Mouse (Mus musculus) erythroblast, embryonic 14.5 days (primary cell): ENCODE measurements around the gene Nphs1. TPM values are rescaled to one million over a fixed set of nuclear protein-coding genes. Genes with fewer than 3 reads are reported as not detected.

Experiments used
- H3K27me3 ChIP-seq: 2 replicates; pipeline ENCODE4 v1.6.1; 2012; ENCODE audit warnings: inconsistent platforms; ENCODE audit not compliant: control insufficient read depth
- H3K36me3 ChIP-seq: 2 replicates; pipeline ENCODE4 v1.6.1; 2012; ENCODE audit warnings: mild to moderate bottlenecking, inconsistent platforms; ENCODE audit not compliant: control insufficient read depth
- H3K4me1 ChIP-seq: 2 replicates; pipeline ENCODE4 v1.6.1; 2012; ENCODE audit warnings: inconsistent platforms; ENCODE audit not compliant: control insufficient read depth
- H3K4me3 ChIP-seq: replicated peaks from 2 replicates; pipeline ENCODE3; 2012; ENCODE audit warnings: moderate library complexity, mild to moderate bottlenecking, inconsistent platforms
- H3K9me3 ChIP-seq: 2 replicates; pipeline ENCODE4 v1.6.1; 2012; ENCODE audit warnings: low read length, inconsistent platforms, mixed read lengths; ENCODE audit not compliant: control insufficient read depth
- GATA1 ChIP-seq: IDR thresholded peaks from 2 replicates; pipeline ENCODE4 v1.6.1; 2012; ENCODE audit warnings: low read length, inconsistent platforms, mixed read lengths
- TAL1 ChIP-seq: IDR thresholded peaks from 3 replicates; pipeline ENCODE4 v1.6.1; 2012; ENCODE audit warnings: low read length, inconsistent platforms, mixed read lengths
- polyA plus RNA-seq: library from polyadenylated mRNA; stranded (reverse); fragments of >175 nt; gene quantifications from 2 replicates; pipeline ENCODE4 v1.2.3, GENCODE M21; 2012

Gene Nphs1
- polyA plus RNA-seq, 1 experiment: not detected

DNA sequence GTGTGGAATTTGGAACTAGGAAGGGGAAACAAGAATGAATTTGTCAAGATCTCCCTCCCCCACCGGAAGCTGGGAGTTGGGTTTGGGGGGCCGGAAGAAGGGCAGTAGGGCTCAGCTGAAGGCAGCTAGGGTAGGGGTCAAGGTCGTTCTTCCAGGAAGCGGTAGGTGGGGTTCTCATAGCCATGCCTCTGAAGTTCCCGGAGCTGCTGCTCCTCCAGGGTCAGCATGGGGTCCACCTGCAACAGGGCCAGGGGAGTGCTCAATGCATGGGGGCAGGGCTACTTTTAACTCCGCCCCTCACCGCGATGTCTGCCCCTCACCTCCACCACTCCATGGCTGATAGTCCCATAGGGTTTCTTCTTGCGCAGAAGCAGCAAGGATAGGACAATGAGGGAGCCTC lies 23.0 kb upstream of the Nphs1 start:
- no peaks in the 10 kb centered on the region for H3K4me1 ChIP-seq
- peaks cover 21% of the 10 kb centered on the region for H3K27me3 ChIP-seq
- no peak overlapping the region for H3K4me3 ChIP-seq
- H3K36me3 ChIP-seq: no peaks in the 10 kb centered on the region
- H3K9me3 ChIP-seq: no peaks in the 10 kb centered on the region
- TF ChIP-seq GATA1 (no peak), TAL1 (no peak)

DNA sequence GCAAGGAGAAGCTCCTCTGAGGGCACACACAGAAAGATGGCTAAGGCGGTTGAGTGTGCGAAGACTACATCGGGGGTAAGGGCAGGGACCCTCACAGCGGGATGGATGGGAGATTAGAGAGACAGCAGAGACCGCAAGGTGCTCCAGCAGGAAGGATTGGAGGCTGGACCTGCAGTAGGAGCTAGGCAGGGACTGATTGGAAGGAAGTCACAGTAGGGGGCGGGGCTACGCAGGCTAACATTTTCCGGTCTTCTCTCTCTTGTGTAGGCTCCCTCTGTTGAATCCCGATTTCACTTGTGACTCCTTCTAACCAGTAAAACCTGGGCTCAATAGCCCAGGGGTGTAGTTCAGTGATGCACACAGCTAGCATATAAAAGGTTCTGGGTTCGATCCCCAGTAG lies 21.2 kb upstream of the Nphs1 start:
- Histone ChIP-seq H3K36me3 (no peaks in the 10 kb centered on the region), H3K27me3 (peaks cover 21% of the 10 kb centered on the region), H3K9me3 (no peaks in the 10 kb centered on the region), H3K4me3 (no peak overlapping the region), H3K4me1 (no peaks in the 10 kb centered on the region)
- TF ChIP-seq GATA1 (no peak), TAL1 (no peak)

- H3K4me3 ChIP-seq: no peak overlapping the region
- no peak for TF ChIP-seq GATA1
- no peak for TF ChIP-seq TAL1
- no peaks in the 10 kb centered on the region for H3K36me3 ChIP-seq
- H3K4me1 ChIP-seq: peaks cover 4% of the 10 kb centered on the region; the same call in 1 of the 2 replicates
- H3K27me3 ChIP-seq: peaks cover 42% of the 10 kb centered on the region
- H3K9me3 ChIP-seq: no peaks in the 10 kb centered on the region
These were observed 18.4 kb upstream of the Nphs1 start for GRCm38 (mm10) chr7:30439734-30440133.

- TF ChIP-seq GATA1 (no peak), TAL1 (no peak)
- Histone ChIP-seq H3K27me3 (peaks cover 47% of the 10 kb centered on the region), H3K36me3 (no peaks in the 10 kb centered on the region), H3K4me1 (peaks cover 12% of the 10 kb centered on the region), H3K4me3 (no peak overlapping the region), H3K9me3 (no peaks in the 10 kb centered on the region)
These were observed 17.4 kb upstream of the Nphs1 start for GRCm38 (mm10) chr7:30440697-30441096.

DNA sequence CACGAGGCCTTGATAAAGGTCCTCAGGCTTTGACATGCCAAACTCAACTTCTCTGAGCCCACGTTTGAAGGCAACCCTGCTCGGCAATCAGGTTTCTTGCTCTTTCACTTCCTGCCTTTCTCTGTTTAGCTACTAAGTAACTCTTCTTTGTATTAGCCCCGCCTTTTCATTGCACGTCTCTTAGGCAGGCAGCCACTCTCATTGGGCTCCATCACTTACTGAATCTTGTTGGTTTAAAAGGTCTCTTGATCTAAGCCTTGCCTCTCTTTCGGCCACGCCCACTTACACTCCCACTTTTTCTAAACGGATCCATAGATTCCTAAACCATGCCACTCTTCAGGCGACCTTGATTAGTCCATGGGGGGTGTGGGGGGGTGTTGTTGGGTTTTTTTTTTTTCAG lies 14.4 kb upstream of the Nphs1 start:
- H3K36me3 ChIP-seq: no peaks in the 10 kb centered on the region
- TF ChIP-seq GATA1: no peak
- peaks cover 12% of the 10 kb centered on the region for H3K4me1 ChIP-seq
- H3K4me3 ChIP-seq: no peak overlapping the region
- peaks cover 47% of the 10 kb centered on the region for H3K27me3 ChIP-seq
- peaks cover 11% of the 10 kb centered on the region for H3K9me3 ChIP-seq

GRCm38 (mm10) chr7:30444154-30444970 lies 13.8 kb upstream of the Nphs1 start:
- peaks cover 11% of the 10 kb centered on the region for H3K9me3 ChIP-seq
- H3K4me1 ChIP-seq: peaks cover 12% of the 10 kb centered on the region
- no peaks in the 10 kb centered on the region for H3K36me3 ChIP-seq
- H3K4me3 ChIP-seq: peak overlapping the region; percentile 52
- H3K27me3 ChIP-seq: peaks cover 45% of the 10 kb centered on the region
- TF ChIP-seq GATA1: no peak

GRCm38 (mm10) chr7:30444971-30445751 lies 13.0 kb upstream of the Nphs1 start, which contains the start of gene Aplp1:
Gene Aplp1 (minus strand): TSS chr7:30445535.
- TF ChIP-seq TAL1: no peak
- TF ChIP-seq GATA1: no peak
- no peaks in the 10 kb centered on the region for H3K36me3 ChIP-seq
- H3K4me1 ChIP-seq: peaks cover 12% of the 10 kb centered on the region
- H3K27me3 ChIP-seq: peaks cover 42% of the 10 kb centered on the region
- H3K9me3 ChIP-seq: peaks cover 11% of the 10 kb centered on the region
- peak within 1 kb of the TSS; percentile 52 for H3K4me3 ChIP-seq

- Histone ChIP-seq H3K4me3 (no peak overlapping the region), H3K27me3 (peaks cover 47% of the 10 kb centered on the region), H3K9me3 (peaks cover 11% of the 10 kb centered on the region), H3K36me3 (no peaks in the 10 kb centered on the region), H3K4me1 (peaks cover 16% of the 10 kb centered on the region)
- TF ChIP-seq GATA1 (no peak), TAL1 (no peak)
These were observed 7.9 kb upstream of the Nphs1 start for GRCm38 (mm10) chr7:30450241-30450640.

DNA sequence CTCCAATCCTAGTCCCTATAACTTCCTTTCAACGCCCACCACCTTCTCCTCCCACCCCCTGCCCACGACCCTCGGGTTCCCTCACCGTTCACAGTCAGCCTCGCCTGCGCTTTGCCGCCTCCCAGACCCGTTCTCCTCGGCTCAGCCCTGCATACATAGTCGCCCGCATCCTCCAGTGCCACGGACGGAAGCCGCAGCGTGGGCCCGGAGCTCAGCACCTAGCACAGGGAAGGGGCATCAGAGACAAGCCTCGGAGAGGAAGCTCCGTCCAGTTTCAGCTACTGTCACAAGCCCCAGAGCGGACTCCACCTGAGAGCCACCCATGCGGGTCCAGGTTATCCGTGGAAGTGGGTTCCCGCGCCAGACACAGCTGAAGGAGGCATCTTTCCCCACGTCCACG lies 4.8 kb upstream of the Nphs1 start:
- peaks cover 63% of the 10 kb centered on the region for H3K27me3 ChIP-seq

GRCm38 (mm10) chr7:30453766-30454165 lies 4.3 kb upstream of the Nphs1 start:
- Histone ChIP-seq H3K27me3 (peaks cover 67% of the 10 kb centered on the region), H3K4me3 (no peak overlapping the region), H3K4me1 (peaks cover 12% of the 10 kb centered on the region), H3K36me3 (no peaks in the 10 kb centered on the region), H3K9me3 (no peaks in the 10 kb centered on the region)
- TF ChIP-seq GATA1: no peak
- no peak for TF ChIP-seq TAL1

More for the DNA sequence above, 4.8 kb upstream of the Nphs1 start:
- no peaks in the 10 kb centered on the region for H3K9me3 ChIP-seq
- no peaks in the 10 kb centered on the region for H3K36me3 ChIP-seq
- no peak overlapping the region for H3K4me3 ChIP-seq
- TF ChIP-seq TAL1: no peak
- no peak for TF ChIP-seq GATA1
- peaks cover 12% of the 10 kb centered on the region for H3K4me1 ChIP-seq
